Mouse (Mus musculus) adrenal gland, postnatal 4 days (tissue): ENCODE results near the gene Ftsj1. TPM values are rescaled to one million over a fixed set of nuclear protein-coding genes. Genes with fewer than 3 reads are reported as not detected.

Experiments
- DNase-seq, 2 experiments: peaks; one replicate each; pipeline ENCODE4 v3.0.0; 2021 to 2022; ENCODE audit warnings: low spot score in 2 of 2, mixed read lengths in 2 of 2
- long read RNA-seq, 2 experiments: library from polyadenylated mRNA; stranded (forward); transcript quantifications; one replicate each; pipeline ENCODE4 v2.0.0; 2021
- total RNA-seq, 2 experiments: library from RNA; stranded (reverse); gene quantifications; 2 replicates each; pipeline ENCODE4 v1.2.3; 2021

The Ftsj1 gene
- total RNA-seq = 10 to 100 TPM; 18.5 to 21.3 TPM
- long read RNA-seq, experiment 1, transcript Ftsj1-203 (13 exons, 1,656 nt) = major isoform, 9 of 15 reads
- long read RNA-seq, experiment 1, partial matches to known transcripts = 1 of 15 reads
- long read RNA-seq, experiment 1, other reads (novel, unspliced or antisense) = 2 of 15 reads
- long read RNA-seq, experiment 2, transcript Ftsj1-201 (13 exons, 3,425 nt) = minor isoform, 5 of 15 reads
- long read RNA-seq, experiment 2, transcript Ftsj1-203 (13 exons, 1,656 nt) = major isoform, 9 of 15 reads
- long read RNA-seq, experiment 2, partial matches to known transcripts = 1 of 15 reads
- long read RNA-seq, experiment 2, other reads (novel, unspliced or antisense) = 0 of 15 reads

DNA sequence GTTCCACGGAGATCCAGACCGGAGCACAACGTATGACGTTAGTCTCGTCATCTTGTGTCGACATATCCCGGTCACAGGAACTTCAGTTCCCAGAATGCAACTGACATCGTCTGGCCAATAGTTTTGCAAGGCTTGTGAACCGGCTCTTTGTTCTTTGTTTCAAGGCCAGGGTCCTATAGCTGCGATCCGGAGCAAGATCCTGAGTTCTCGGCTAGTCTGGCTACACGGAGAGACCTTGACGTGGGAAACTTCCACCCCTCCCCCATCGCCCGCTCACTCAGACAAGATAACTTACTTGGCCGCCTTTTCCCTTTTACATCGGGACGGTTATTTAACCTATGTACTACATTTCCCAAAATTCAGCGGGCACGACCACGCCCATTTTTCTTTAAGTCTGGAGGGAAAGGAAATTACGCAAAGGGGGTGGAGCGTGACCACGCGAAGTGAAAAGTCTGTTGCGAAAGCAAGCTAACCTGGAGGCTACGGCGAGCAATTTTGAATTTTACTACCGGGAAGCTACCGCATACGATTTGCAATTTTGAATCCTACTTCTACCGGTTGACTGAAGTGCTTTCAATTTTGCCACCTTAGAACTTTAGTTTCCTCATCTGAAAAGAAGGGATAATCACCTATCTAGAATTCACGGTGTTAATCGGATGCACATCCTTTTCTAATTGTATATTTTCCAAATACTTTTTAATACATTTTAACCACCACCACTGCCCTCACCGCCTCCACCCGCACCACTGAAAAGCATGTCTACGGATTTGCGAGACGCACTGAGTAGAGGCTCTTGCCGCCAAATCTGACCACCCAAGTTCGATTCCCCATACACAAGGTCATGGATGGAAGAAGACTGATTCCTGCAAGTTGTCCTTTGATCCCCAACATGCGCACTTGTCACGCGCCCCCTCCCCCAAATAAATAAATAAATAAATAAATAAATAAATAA, at the start of gene Ftsj1:
TSS of gene Ftsj1 (minus strand) at position 73 of the 952 bp plus-strand sequence.
- peak; percentile 21 to 42 for DNase-seq

DNA sequence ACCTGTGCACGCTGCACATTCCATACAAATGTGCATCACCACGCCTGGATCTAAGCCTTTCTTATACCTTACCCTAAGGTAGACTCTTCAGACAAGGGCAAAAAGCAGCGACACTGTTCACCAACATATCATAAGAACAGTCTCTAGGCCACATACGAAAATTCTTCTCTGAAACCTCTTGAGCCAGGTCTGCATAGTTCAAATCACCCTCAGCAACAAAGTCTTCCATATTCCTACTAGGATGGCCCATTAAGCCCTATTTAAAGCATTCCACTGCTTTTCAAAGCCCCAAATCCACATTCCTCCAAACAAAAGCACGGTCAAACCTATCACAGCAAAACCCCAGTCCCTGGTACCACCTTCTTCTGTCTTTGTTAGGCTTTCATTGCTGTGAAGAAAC, 36.4 kb upstream of the Ftsj1 start:
- DNase-seq = no peak

DNA sequence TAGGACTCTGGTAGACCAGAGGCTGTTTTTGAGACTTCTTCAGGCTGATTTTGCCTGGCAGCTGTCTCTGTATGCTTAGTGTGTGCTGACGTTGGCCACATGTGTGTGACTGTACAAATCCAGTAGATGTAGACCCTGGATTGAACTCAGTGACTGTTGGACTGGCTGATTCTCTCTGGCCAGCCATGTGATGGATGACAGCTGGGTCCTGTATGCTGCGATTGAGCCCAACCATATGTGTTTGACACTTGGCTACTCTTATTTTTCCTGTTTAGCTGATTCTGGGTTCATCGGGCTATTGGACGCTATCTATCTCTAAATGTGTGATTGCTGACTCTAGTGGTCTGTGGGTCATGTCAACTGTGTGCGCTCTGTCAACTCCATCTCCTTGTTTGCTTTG, 21.9 kb upstream of the Ftsj1 start:
- no peak for DNase-seq

DNA sequence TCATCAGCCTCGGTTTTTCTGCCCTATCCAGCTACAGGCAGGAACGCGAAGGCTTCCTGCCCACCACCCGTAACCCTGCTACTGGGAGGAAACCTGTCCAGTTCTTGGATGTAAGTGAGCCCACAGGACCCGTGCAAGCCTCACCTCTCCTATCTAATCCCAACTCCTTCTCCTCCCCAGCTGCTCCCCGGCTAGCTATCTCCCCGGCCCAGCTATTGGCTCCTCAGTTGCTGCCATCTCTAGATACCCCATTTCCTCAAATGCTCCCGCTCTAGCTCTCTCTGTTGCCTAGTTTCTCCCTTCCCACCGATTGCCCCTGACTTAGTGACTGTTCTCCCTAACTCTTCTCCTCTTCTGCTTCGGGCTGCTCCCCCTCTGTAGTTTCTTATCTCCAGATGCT, 19.8 kb upstream of the Ftsj1 start:
- DNase-seq = no peak

DNA sequence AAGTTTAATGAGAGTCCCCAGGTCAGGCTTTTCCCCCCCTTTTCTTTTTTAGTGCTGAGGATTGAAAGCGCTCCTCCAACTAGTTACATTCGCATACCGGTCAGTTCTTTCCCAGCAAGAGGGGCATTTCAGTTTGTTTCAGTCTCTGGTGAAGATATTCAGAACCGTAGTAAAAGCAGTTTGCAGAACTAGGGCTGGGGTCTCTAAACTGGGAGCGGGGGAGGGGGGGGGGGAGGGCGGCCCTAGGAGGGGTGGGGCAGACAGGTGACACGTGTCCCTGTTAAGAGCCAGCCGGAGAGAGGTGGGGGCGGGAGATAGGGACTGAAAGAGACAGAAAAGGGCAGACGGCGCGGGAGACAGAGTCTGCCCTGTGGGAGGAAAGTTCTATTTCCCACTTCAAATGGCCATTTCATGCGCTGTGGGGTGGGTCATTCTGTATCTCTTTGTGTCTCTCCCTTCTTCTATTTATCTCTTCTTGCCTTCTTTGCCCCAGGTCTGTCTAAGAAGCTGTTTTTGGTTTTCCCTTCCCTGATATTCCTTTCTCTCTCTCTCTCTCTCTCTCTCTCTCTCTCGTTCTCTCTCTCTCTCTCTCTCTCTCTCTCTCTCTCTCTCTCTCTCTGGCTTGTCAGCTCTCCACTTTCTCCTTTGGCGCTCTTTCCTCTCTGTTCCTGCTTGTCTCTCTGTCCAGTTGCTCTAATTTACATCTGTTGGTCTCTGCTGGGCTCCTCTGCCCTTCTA, 19.0 kb upstream of the Ftsj1 start, which contains the start of gene Slc38a5:
TSS of gene Slc38a5 (plus strand) at position 51 of the 738 bp plus-strand sequence.
- DNase-seq = no peak

DNA sequence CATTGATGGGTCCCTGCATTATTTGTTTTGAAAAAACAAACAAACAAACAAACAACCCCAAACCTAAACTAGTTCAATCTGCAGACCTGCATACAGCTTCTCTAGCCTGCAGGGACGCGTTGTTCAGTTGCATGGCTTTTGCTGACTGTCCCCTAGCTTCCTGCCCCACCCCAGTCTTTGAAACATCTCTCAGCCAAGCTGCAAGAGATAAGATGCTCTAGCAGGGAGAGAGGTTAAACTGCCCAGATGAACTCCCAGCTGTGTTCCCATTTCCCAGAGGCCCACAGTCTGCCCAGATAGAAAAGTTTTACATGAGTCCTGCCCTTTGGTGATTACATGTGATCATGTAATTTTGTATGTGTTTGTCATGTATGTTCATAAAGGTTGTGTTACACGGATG, 12.0 kb upstream of the Ftsj1 start:
- no peak for DNase-seq

DNA sequence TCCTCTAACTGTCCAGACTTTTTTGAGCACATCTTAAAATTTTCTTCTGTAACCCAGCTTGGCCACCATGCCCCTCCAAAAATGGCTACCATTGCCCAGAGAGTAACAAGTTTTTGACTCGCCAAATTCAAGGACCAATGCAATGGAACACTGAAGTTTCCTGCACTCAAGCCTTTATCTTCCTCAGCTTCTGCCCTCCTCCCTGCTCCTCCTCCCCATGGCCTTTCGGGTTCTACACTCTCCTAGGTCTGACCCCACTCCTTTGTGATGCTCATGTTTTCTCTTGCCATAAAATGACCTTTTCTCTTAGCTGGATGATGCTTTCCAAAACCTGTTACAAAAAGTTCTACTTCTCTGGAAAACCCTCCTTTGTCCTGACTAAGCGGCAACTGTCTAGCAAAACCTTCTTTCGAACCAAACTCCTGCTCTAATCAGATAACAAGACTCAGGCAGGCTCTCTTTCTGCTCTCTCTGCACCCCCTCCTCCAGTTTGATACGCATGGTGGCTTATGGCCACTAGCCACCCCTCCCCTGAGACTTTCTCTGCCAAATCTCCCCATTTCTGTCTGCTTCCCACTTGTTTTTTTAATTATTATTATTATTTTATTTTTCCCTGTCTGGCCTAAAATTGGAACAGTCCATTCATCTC, 11.1 kb upstream of the Ftsj1 start:
- no peak for DNase-seq

DNA sequence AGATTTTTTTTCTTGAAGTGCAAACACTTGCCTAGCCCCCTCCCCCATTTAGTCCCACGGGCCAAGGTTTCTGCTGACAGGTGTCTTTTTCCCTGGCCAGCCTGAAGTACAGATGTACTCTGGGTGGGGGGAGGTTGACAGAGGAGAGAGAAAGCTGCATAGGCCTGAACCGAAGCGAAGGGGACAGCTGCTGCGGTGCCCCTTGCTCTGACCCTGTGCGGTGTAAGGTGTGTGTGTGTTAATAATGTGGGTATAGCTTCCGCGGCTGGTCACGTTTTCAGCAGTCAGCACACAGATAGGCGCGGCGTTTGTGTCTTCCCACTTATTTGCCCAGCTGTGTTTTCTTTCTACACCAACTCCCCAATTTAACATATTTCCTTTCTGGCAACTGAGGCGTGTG, 7.3 kb upstream of the Ftsj1 start:
- DNase-seq = no peak

DNA sequence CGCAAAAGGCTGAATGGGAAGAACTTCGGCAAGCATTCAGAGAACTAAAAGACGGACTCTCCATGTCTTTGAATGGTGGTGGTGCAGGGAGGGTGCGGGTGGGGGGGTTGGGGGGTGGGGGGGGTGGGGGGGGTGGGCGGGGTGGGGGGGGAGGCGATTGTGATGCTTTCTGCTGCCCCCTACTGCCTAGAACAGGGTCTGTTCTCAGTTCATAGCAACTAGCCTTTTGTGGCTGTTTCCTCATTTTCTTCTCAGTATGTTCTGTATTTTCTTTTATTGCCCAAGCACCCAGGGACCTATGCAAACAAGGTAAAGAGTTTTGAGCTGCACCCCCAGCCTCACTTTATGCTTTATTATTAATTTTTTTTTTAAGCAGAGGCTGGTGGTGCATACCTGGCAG, 3.6 kb upstream of the Ftsj1 start:
- DNase-seq = no peak

DNA sequence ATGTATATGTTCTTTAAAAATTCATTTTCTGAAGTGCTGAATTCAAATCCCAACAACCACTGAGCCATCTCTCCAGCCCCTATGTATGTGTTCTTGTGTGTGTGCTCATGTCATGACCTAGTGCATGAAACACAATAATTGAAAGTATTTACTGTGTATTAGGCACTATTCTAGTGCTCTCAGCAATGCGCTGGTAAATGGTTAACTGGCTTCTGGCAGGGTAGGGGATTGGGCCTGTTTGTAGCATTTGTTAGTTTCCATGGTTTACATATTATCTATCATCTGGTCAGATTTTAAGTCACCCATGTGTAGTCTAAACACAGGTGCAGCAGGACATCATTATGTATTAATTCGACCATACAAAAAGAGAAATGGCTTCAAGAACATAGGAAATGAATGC, 1.5 kb upstream of the Ftsj1 start:
- no peak for DNase-seq

DNA sequence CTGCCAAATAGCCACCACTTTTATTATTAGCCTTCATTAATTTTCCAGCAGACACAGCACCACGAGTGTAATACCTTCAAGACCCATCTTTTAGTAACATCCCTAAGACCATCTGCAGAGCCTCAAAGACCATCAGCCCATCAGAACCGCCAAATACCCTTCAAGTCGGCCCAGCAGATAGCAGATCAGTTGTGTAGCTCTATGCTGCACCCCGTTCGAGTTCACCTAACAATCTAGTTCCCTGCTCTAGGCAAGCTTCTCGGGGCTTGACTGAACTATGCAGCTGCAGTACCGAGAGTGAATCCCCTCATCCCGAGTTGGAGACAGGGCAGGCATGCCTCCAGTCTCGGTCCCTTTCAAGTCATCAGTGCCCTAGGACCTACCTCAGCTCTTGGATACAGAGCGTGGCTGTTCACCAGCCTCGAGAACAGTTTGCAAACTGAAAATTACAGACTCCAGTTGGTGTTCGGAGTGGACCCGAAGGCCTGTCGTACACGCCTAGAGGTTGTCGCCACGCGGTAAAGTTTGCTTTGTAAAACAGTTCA, 345 bp downstream of the Ftsj1 start:
- DNase-seq = peak in 1 of 2 experiments; percentile 3

DNA sequence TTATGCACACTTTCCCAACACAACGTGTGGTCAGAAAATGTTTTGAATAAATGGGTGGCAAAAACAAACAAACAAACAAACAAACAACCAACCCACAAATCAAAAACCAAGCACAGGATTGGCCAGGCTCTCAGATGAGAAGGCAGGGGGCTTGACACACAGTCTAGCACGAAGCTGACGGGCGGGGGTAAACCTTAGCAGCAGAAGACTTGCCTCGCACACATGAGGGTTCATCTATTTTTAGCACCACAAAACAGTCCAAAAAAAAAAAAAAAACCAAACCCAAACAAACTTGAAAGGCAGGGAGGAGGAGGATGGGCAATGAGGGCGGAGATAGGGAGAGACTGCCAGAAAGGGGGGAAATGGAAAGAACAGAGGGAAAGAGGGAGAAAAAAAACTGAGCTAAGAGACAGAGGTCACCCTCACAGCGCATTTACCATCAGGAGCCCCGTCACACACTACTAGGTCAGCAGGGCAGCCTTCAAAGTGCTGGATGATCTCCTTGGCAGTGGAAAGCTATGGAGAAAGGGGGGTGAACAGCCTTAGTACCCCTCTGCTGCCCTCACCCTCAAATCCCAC, 3.6 kb downstream of the Ftsj1 start:
- no peak for DNase-seq

DNA sequence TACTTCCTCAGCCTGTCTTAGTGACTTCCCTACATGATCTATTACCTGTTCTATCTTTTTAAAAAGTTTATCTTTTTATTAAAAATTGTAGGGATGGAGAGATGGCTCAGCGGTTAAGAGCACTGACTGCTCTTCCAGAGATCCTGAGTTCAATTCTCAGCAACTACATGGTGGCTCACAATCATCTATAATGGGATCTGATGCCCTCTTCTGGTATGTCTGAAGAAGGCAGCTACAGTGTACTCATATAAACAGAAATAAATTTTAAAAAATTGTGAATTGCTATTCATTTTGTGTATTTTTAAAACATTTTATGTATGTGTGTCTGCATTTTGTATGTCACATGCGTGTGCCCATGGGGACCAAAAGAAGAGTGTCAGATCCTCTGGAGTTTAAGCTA, 4.5 kb downstream of the Ftsj1 start:
- DNase-seq = no peak

DNA sequence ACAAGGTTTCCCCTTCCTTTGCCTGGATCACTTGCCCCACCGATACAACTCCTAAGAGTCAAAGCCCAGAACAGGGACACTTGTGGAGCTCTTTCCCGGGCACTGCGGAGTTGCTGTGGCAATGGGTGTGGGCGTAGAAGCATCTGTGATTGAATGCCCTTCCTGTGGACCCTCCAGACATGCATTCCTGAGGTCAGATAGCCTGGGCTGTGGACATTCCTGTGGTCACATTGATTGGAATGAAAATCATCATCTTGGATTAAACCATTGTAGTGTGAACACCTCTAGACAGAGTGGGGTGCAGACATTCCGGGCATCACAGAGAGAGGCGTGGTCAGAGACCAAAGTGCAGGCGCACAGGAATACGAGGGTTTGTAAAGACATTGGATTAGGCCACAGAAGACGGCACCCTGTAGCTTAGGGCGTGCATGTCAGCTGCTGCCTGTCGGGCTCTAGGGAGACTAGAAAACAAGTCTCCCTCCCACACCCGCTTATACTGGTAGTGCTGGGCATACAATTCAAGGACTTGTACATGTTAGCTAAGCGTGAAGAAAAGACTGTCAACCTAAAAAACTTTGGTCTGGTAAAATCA, 13.3 kb downstream of the Ftsj1 start:
- no peak for DNase-seq

DNA sequence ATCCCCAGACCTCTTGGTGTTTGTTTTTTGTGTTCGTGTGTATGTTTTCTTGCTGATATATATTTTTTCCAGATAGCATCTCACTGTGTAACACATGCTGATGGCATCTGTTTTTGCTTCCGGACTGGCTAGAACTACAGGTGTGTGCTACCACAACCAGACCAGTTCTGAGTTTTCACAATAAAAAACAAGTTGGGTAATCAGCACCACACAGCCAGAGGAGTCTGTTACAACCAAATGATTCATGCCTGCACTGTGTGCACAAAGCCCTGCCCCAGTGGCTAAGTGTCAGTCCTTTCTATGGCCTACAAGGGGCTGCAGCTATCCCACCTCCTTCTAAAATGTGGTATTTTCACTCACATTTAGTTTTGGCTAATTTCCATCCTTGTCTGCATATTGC, 15.5 kb downstream of the Ftsj1 start:
- no peak for DNase-seq

DNA sequence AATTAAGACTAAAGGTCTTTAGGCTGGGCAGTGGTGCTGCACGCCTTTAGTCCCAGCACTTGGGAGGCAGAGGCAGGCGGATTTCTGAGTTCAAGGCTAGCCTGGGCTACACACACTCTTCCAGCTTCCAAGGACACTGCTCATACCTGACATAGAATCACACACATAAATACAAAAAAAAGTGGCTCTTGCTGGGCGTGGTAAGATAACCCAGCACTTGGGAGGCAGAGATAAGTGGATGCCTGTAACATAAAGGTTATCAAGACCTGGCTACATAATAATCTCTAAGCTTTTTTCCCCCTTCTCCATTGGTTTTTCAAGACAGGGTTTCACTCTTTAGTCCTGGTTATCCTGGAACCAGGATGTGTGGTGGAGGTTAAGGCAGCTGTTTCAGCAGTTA, 18.6 kb downstream of the Ftsj1 start:
- no peak for DNase-seq

DNA sequence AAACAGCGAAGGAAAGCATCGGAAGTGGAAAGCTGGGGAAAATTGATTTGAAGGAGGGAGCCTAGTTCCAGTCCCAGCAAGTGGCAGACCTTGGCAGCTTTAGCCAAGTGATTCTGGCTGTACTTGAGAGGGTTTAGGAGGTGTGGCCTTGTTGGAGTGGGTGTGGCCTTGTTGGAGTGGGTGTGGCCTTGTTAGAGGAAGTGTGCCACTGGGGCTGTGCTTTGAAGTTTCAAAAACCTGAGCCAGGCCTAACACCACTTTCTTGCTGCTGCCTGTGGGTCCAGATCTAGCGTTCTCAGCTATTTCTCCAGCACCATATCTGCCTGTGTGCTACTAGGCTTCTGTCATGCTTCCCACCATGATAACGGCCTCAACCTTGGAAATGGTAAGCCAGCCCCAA, 21.9 kb downstream of the Ftsj1 start:
- no peak for DNase-seq

DNA sequence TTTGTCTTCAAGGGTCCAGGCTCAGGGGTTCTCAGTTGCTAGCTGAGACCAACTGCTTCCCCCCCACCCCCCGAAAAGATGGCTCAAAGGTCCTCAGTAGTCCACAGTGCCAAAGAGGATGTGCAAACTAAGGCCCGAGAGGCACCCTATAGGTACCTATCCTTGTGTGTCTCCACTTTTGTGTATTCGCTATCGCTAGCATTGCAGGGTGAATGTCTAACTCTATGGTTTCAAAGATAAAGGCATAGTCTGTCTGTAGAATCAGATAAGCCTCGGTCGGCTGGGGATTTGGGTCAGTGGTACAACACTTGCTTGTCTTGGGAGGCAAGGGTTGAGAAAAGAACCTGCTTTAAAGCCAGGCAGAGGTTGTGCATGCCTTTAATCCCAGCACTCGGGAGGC, 28.7 kb downstream of the Ftsj1 start:
- no peak for DNase-seq

DNA sequence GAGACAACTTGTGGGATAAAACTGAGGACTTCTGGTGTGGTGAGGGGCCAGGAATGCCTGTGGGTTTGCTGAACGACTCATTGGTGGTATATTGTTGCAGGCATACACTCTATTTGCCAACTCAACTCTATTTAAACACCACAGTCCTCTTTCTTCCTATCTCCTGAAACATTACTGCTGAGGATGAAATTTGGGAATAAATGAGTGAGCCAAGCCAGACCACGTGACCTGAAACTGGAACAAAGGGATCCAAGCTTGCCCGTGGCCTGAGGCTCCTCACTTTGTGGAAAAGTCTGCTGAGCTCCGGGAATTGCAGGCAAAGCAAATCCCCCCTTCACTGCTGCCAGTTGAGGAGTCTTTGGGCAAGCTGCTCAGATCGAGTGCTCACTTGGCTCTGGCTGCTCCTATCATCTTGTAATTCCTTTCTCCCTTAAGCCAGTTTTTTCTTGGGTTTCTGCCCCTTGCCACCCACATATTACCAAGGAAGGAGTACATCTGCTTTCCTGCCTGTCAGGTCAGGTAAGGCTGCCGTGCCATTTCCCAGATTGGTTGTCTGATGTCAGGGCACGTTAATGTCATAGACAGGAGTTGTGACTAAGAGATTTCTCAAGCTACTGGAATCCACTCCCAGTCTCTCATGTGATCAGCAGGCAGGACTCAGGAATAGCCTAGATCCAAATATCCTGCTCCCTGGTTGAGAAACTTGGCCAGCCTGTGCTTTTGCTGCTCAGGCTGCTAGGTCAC, 29.4 kb downstream of the Ftsj1 start:
- no peak for DNase-seq
